Mouse (Mus musculus) gastrocnemius, adult 2 months (tissue): ENCODE data around the gene Jtb. TPM values are rescaled to one million over a fixed set of nuclear protein-coding genes. Genes with fewer than 3 reads are reported as not detected.

Experiments
- DNase-seq: peaks from one replicate; pipeline ENCODE4 v3.0.0; 2022
- H3K27ac ChIP-seq: fragments of 200-600 bp; 2 replicates; pipeline ENCODE4 v1.8.1; 2022; ENCODE audit warnings: mild to moderate bottlenecking
- H3K4me3 ChIP-seq: fragments of 200-600 bp; 2 replicates; pipeline ENCODE4 v1.8.1; 2022; ENCODE audit warnings: mild to moderate bottlenecking, moderate library complexity
- CTCF ChIP-seq: fragments of 200-600 bp; IDR thresholded peaks from 2 replicates; pipeline ENCODE4 v1.8.1; 2022; ENCODE audit warnings: antibody characterized with exemption, mild to moderate bottlenecking, moderate library complexity
- intact Hi-C: fragments of 180-260 bp; cut with DNase I; formaldehyde crosslinking; loops from one replicate; pipeline ENCODE4 v1.15.1; 2025
- long read RNA-seq, 2 experiments: library from polyadenylated mRNA; stranded (forward); transcript quantifications; one replicate each; pipeline ENCODE4 v2.0.0; 2021
- total RNA-seq, 2 experiments: library from RNA; stranded (reverse); gene quantifications; 2 replicates each; pipeline ENCODE4 v1.2.3; 2021

The Jtb gene
- 10 to 100 TPM; 64.8 to 68.8 TPM for total RNA-seq
- long read RNA-seq, experiment 1, transcript Jtb-201 (5 exons, 1,101 nt) = major isoform, 101 of 113 reads
- long read RNA-seq, experiment 1, partial matches to known transcripts = 3 of 113 reads
- long read RNA-seq, experiment 1, other reads (novel, unspliced or antisense) = 9 of 113 reads
- long read RNA-seq, experiment 2, transcript Jtb-201 (5 exons, 1,101 nt) = major isoform, 90 of 96 reads
- long read RNA-seq, experiment 2, partial matches to known transcripts = 3 of 96 reads
- long read RNA-seq, experiment 2, other reads (novel, unspliced or antisense) = 3 of 96 reads

DNA sequence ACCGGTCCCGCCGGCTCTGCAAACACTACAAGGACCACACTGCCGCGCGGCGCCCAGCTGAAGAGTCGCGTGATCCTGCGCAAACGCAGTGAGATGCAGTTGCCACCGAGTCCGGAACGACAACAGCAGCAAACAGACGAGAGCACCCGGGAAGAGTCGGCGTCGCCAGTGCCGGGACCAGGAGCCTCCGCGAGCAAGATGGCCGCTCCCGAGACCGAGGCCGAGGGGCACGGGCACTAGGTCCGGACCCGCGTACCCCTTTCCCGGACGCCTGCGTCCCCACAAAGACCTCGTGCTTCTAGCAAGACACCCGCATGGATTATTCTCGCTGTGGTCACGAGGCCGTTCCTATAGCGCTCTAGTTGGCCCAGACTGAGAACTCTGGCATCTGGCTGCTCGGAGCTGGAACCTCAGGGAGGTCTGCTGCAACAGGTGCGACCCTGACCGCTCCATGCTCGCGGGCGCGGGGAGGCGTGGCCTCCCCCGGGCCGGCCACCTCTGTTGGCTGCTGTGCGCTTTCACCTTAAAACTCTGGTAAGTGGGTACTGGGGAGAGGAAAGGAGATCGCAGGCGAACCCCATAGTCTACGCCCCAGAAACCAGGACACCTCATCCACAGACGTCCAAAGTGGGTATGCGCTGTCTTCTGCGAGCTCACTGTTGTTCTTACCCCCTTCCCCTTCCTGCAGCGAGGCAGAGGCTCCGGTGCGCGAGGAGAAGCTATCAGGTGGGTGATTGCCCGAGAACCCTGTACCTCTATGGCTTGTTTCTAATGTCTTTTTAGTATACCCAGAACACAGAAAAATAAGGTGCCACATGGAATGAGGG is at the start of gene Jtb:
TSS of gene Jtb (plus strand) at position 91 of the 827 bp plus-strand sequence.
- peak within 1 kb of the TSS; percentile 98 for H3K27ac ChIP-seq
- peak; percentile 96 for DNase-seq
- H3K4me3 ChIP-seq = peak within 1 kb of the TSS; percentile 89
- intact Hi-C loops = no loop called here
- no peak for TF ChIP-seq CTCF

DNA sequence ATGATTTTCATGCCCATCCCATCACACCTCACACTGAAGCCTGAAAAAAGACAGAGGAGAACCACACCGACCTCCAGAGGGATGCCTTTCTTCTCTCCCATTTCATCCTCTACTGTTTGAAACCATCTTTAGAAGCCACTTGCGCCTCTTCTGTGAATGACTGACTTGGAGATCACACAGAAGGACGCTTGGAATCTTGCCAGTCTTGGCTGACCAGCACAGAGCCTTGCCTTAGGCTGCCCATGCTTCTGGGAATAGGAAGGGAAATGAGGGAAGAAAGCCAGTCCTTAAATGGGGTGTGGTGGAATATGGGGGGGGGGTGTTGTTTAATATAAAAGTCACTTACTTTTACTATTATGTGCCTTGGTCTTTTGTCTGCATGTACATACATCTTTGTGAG is 47.8 kb upstream of the Jtb start:
- TF ChIP-seq CTCF = no peak
- Histone ChIP-seq H3K4me3 (no peak overlapping the region), H3K27ac (no peak overlapping the region)
- intact Hi-C loops = no loop called here
- no peak for DNase-seq

DNA sequence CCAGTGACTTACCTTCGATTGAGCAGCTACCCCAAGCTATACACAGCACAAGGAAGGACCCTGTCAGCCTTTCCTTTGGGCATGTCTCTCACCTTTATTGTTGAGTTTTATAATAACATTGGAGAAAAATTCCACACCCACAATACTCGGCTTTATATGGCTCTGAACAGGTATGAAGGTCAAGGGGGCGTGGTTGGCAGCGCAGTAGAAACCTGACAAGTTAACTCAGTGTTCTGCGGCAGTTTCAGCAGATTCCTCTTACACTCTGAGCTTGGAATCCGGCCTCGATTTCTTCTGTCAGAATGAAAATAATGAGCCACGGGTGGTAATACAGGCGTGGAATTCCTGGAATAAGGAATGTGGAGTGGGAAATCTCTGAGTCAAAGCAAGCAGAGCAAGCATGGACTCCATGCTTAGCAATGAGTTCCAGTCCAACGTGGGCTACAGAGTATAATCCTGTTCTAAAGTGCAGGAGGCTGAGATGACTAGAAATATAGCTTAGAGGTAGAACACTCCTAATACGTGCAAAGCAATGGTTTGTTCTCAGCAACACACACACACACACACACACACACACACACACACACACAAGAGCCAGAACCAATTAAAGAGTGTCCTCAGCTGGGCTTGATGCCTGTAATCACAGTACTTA is 40.4 kb upstream of the Jtb start:
- intact Hi-C loops = no loop called here
- Histone ChIP-seq H3K4me3 (no peak overlapping the region), H3K27ac (no peak overlapping the region)
- TF ChIP-seq CTCF = no peak
- DNase-seq = no peak

DNA sequence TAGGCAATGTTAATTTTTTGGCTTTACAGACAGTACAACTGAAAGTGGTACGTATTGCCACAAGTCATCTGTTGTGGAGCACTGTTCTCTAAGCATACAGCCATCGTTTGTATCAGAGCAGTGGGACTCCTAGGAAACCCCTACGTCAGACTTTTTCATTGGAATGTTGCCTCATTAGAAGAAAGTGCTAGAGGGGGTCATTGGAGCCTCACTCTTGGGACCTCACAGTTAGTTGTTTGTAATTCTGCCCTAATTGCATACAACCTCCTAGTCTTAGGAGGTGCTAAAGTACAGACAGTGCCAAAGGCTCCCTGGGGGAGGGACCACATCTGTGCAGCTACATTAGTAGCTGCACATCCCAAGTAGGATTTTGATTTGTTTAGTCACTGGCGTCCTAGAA is 36.6 kb upstream of the Jtb start:
- TF ChIP-seq CTCF = no peak
- intact Hi-C loops = no loop called here
- no peak overlapping the region for H3K27ac ChIP-seq
- H3K4me3 ChIP-seq = no peak overlapping the region
- no peak for DNase-seq

DNA sequence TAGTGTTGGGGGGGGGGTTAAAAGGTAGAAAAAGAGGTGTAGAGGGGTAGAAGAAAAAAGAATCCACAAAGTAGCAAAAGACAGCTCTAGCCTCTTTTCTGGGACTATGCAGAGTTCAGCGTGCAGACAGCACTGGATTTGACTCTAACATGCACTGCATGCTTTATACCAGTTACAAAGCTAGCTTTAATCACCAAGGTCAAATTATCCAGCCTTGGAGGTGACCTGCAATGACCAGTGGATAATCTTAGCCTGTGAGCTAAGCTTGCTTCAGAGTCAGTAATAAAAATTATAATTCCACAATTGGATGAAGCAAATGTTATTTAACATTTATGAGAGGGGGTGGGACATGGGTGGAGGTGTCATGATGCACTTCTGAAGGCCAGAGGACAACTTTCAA is 35.8 kb upstream of the Jtb start:
- TF ChIP-seq CTCF = no peak
- DNase-seq = no peak
- H3K4me3 ChIP-seq = no peak overlapping the region
- H3K27ac ChIP-seq = no peak overlapping the region
- intact Hi-C loops = no loop called here

DNA sequence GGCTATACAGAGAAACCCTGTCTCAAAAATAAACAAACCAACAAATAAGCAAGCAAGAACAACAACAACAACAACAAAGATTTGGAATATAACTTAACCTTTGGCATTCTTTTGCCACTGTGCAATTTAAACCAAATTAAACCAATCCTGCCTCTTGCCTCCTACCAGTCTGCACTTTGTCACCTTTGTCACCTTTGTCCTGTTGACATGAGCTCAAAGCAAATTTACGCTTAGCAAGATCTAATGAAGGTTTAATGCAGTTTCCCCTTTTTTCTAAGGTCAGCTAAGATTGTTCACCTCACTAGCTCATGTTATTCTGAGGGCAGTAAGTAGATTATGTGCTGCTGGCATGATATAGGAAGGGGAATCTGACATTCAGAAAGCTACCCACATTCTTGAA is 33.8 kb upstream of the Jtb start:
- Histone ChIP-seq H3K4me3 (no peak overlapping the region), H3K27ac (no peak overlapping the region)
- intact Hi-C loops = no loop called here
- TF ChIP-seq CTCF = no peak
- DNase-seq = no peak

DNA sequence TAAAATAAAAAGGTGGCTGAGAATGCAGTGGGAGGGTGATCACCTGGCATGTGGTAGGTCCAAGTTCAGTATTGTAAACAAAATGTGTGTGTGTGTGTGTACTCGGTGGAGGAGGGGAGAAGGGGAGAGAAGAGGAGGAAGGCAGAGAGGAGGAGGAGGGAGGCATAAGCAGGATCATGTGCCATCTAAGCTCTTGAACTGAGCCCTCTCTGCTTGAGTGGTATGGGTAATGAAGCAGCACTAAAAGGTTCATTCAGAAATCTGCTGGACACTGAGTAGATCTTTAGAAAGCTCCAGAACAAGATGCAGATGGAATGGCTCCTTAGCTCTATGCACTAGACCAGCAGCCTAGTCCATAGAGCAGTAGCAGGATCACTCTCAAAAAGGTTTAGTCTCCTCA is 28.5 kb upstream of the Jtb start:
- Histone ChIP-seq H3K27ac (no peak overlapping the region), H3K4me3 (no peak overlapping the region)
- TF ChIP-seq CTCF = no peak
- no peak for DNase-seq
- intact Hi-C loops = no loop called here

DNA sequence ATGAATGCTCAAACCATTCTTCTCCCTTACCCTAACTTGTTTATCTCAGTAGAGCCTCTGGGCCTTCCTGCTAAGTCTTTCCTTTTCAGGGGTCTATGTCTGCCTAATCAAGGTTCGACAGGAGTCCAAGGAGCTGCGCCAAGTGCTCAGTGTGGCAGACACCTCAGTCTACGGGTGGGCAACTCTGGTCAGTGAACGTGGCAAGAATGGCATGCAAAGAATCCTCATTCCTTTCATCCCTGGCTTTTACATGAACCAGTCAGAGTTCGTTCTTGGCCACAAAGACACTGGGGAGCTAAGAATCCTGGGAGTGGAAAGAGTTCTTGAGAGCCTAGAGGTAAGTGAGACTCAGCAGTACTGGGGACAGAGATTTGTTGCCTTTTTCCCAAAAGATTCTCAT is 27.8 kb upstream of the Jtb start:
- intact Hi-C loops = no loop called here
- H3K4me3 ChIP-seq = no peak overlapping the region
- DNase-seq = no peak
- H3K27ac ChIP-seq = no peak overlapping the region
- TF ChIP-seq CTCF = no peak

DNA sequence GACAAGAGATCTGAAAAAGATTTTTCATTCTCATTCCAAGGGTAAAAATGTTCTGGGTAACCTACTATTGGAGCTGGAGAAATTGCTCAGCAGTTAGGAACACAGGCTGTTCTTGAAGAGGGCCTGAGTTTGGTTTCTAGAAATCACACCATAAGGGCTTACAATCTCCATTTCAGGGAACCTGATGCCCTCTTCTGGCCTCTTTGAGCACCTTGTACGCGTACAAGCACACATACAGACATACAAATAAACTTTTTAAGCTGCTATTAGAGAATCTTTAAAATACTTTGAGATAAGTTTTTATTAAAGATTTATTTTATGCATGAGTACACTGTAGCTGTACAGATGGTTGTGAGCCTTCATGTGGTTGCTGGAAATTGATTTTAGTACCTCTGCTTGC is 26.8 kb upstream of the Jtb start:
- no peak overlapping the region for H3K27ac ChIP-seq
- no peak for DNase-seq
- no peak for TF ChIP-seq CTCF
- intact Hi-C loops = no loop called here
- H3K4me3 ChIP-seq = no peak overlapping the region

DNA sequence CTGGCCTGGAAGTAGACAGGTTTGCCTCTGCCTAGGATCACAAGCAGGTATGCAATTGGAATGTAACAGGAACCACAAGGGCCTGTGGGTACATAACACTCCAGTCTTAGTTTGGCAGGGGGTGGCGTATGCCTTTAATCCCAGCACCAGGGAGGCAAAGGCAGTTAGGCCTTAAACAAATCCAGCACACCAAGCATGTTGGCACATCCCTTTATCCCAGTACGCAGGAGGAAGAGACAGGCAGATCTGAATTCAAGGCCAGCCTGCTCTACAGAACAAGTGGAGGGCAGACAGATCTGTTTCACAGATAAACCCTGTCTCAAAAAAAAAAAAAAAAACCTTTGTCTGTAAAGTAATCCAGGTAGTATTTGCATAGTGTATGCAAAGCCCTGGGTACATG is 22.7 kb upstream of the Jtb start:
- TF ChIP-seq CTCF = no peak

DNA sequence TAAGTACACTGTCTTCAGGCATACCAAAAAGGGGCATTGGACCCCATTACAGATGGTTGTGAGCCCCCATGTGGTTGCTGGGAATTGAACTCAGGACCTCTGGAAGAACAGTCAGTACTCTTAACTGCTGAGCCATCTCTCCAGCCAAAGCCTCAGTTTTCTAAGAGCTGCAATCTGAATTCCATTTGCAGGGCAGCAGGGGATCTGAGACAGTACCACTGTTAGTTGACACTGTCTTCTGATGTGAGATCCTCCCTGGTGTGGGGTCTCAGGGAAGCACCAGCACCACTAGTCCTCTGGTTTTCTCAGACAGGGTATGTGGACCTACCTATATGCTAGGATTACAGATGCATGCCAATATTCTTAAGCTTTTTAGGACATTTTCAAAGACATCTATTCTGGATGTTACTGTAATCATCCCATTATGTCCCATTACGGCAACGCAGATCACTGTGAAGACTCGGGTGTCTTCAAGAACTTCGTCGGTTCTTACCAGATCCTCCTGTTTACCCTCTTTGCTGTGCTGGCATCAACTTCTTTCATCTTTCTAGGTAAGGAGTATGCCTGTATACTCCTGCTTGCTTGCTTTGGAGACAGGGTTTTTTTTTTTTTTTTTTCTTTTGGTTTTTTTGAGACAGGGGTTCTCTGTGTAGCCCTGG is 21.4 kb upstream of the Jtb start:
- Histone ChIP-seq H3K4me3 (no peak overlapping the region), H3K27ac (no peak overlapping the region)
- no peak for TF ChIP-seq CTCF
- DNase-seq = no peak
- intact Hi-C loops = loop anchor here (10.0 kb wide), 2 partner anchors 55 to 265 kb away; partner anchors contain the start of genes Dennd4b and Ilf2

More for the DNA sequence above, 22.7 kb upstream of the Jtb start:
- Histone ChIP-seq H3K4me3 (no peak overlapping the region), H3K27ac (no peak overlapping the region)
- intact Hi-C loops = no loop called here
- DNase-seq = no peak

DNA sequence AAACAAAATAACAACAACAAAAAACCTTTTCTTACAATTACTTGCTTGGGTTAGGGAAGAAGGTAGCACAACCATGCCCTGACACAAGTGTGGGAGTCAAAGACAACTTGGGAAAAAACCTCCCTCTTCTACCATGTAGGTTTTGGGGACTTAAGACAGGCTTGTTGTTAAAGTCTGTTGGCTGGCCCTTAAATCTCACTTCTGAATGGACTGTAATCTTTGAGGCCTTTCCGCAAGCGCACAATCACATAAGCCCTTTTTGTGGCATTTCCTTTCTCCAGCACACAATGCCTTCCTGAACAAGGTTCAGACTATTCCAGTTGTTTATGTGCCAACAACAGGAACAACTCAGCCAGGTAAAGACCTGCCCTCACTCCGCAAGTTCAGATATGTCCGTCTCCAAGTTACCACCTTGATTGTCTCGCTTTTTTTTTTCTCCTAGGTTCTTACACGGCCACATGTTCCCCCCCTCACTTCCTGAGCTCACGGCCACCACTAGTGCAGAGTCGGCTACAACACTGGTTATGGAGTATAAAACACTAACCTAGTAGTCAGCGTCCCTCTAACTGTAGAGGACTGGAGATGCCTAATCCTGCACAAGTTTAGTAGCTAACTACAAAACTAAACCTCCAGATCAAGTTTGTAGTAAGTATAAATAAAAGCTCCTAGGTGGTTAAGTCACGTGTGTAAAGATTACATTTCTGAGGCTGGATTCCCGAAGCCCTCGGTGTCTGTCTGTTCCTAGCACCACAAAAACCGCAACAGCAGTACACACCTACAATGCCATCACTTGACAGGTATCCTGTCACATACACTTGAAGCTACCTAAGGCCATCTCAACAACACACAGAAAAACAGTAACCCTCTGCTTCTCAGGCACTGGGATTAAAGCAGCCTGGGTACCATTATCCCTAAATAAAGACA is 19.7 kb upstream of the Jtb start:
- intact Hi-C loops = loop anchor here (10.0 kb wide), 2 partner anchors 53 to 263 kb away; partner anchors contain the start of genes Dennd4b and Ilf2
- Histone ChIP-seq H3K27ac (peak overlapping the region; percentile 9; the same call in 1 of the 2 replicates), H3K4me3 (peak overlapping the region; percentile 98)
- no peak for TF ChIP-seq CTCF
- DNase-seq = no peak
